Mouse (Mus musculus): ENCODE results near the gene Bmper. TPM values are rescaled to one million over a fixed set of nuclear protein-coding genes. Genes with fewer than 3 reads are reported as not detected.
A peak's percentile ranks its signal among the peaks of the same experiment; 100 is the strongest.

Bmper gene
- polyA plus RNA-seq, 1 experiment from 2014 or later = 17.0 TPM

- H3K36me3 ChIP-seq = no peaks in the 10 kb centered on the region
- WGBS = 81% methylated on average over 3 of the region's 3 CpGs
- no peaks in the 10 kb centered on the region for H3K4me1 ChIP-seq
- no peak overlapping the region for H3K4me2 ChIP-seq (replicated peaks)
- H3K9me3 ChIP-seq = no peaks in the 10 kb centered on the region
- no peak overlapping the region for H3K27ac ChIP-seq (replicated peaks)
- no peaks in the 10 kb centered on the region for H3K27me3 ChIP-seq
- ATAC-seq (replicated peaks) = no peak
- H3K4me3 ChIP-seq = no peak overlapping the region
- H3K9ac ChIP-seq (replicated peaks) = no peak overlapping the region
Observed at GRCm38 (mm10) chr9:23242911-23243310, 20.0 kb downstream of the Bmper start.

GRCm38 (mm10) chr9:23243869-23244268 lies 21.0 kb downstream of the Bmper start:
- Histone ChIP-seq H3K36me3 (no peaks in the 10 kb centered on the region), H3K9ac (replicated peaks) (no peak overlapping the region), H3K27ac (replicated peaks) (no peak overlapping the region), H3K4me3 (no peak overlapping the region), H3K9me3 (no peaks in the 10 kb centered on the region), H3K4me1 (no peaks in the 10 kb centered on the region), H3K27me3 (no peaks in the 10 kb centered on the region), H3K4me2 (replicated peaks) (no peak overlapping the region)
- WGBS = 77% methylated on average over 6 of the region's 6 CpGs
- no peak for ATAC-seq (replicated peaks)

DNA sequence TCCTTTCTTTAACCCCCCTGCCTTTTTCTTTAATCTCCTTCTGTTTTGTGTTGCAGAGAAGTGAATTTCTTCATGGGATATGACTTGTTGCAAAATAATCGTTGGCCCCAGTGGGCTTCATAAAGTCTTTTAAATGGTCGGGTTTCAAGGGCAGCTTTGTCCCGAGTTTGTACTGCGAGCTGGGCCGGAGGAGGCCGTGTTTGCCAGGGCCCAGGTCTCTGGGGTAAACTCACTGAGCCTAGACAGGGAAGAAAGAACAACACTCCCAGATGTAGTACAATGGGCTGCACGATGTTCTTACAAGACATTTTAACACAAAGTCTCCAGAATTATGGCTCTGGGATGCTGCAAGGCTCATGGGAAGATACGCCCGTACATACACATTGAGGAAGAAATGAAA lies 23.5 kb downstream of the Bmper start:
- H3K9ac ChIP-seq (replicated peaks) = no peak overlapping the region
- H3K4me3 ChIP-seq = no peak overlapping the region
- 86% methylated on average over 9 of the region's 9 CpGs for WGBS
- no peaks in the 10 kb centered on the region for H3K27me3 ChIP-seq
- no peak overlapping the region for H3K4me2 ChIP-seq (replicated peaks)
- no peaks in the 10 kb centered on the region for H3K36me3 ChIP-seq
- ATAC-seq (replicated peaks) = no peak
- H3K27ac ChIP-seq (replicated peaks) = no peak overlapping the region
- H3K4me1 ChIP-seq = peaks cover 13% of the 10 kb centered on the region
- no peaks in the 10 kb centered on the region for H3K9me3 ChIP-seq

DNA sequence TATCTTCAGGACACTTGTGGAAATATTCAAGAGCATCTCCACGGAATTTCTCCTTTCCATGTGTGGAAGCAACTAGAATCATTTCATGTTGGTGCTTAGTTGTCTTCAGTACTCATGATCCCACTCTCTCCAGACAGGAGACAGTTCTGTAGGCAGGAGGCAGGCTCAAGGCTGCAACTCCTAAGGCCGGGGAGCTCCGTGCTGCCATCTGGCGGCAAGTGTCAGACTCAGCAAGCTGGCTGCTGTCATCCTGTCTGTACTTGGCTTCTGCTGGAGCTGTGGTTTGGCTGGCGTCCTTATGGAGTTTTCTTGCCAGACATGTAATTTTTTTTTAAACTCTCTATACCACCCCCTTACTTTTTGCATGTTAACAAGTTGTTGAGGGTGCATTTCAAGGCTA lies 27.1 kb downstream of the Bmper start:
- Histone ChIP-seq H3K27ac (replicated peaks) (no peak overlapping the region), H3K9me3 (no peaks in the 10 kb centered on the region), H3K27me3 (no peaks in the 10 kb centered on the region), H3K9ac (replicated peaks) (no peak overlapping the region), H3K36me3 (no peaks in the 10 kb centered on the region), H3K4me2 (replicated peaks) (no peak overlapping the region), H3K4me3 (no peak overlapping the region), H3K4me1 (peaks cover 47% of the 10 kb centered on the region)
- ATAC-seq (replicated peaks) = peak; percentile 84
- 3% methylated on average over 5 of the region's 5 CpGs for WGBS

DNA sequence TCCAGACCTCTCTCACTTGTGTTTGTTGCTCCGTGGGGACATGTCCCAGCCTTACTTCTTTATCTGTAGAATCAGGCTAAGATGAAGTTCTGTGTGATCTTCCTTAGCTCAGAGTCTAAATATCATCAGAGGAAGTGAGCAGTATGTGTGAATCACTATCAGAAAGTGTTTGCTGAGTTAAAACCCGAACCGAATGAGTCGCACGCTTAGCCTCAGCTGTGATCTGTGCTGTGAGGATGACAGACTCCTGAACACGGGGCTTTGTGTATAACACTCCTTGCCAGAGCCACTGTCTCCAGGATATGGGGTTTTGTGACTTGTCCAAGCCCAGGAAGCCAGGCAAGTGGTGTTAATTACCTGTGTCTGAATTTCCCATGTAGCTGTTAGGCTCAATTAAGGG lies 28.1 kb downstream of the Bmper start:
- no peaks in the 10 kb centered on the region for H3K36me3 ChIP-seq
- H3K4me3 ChIP-seq = no peak overlapping the region
- no peaks in the 10 kb centered on the region for H3K27me3 ChIP-seq
- H3K9me3 ChIP-seq = no peaks in the 10 kb centered on the region
- no peak overlapping the region for H3K27ac ChIP-seq (replicated peaks)
- H3K4me1 ChIP-seq = peaks cover 47% of the 10 kb centered on the region
- no peak overlapping the region for H3K4me2 ChIP-seq (replicated peaks)
- WGBS = 70% methylated on average over 6 of the region's 6 CpGs
- no peak overlapping the region for H3K9ac ChIP-seq (replicated peaks)
- ATAC-seq (replicated peaks) = no peak

DNA sequence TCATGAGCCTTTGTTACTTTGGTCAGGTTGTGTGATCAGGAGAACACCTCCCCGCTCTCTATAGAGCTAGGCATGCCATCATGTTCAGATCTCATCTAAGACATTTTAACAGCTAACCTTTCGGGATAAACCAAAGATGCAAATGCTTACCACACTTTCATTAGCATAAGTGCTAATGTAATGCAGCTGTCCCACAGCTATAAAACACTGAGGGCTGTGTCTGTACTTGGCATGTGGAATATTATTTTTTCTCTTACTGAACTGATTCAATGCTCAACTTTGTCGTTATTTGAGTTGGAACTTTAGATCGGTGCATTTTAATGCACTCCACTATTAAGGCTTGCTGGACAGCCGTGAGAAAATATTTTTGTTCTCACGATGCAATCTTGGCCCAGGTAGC lies 30.7 kb downstream of the Bmper start:
- no peaks in the 10 kb centered on the region for H3K27me3 ChIP-seq
- H3K9ac ChIP-seq (replicated peaks) = no peak overlapping the region
- 60% methylated on average over 6 of the region's 6 CpGs for WGBS
- no peak overlapping the region for H3K4me3 ChIP-seq
- H3K4me1 ChIP-seq = peaks cover 47% of the 10 kb centered on the region
- ATAC-seq (replicated peaks) = no peak
- H3K9me3 ChIP-seq = no peaks in the 10 kb centered on the region
- H3K4me2 ChIP-seq (replicated peaks) = no peak overlapping the region
- no peak overlapping the region for H3K27ac ChIP-seq (replicated peaks)
- no peaks in the 10 kb centered on the region for H3K36me3 ChIP-seq

DNA sequence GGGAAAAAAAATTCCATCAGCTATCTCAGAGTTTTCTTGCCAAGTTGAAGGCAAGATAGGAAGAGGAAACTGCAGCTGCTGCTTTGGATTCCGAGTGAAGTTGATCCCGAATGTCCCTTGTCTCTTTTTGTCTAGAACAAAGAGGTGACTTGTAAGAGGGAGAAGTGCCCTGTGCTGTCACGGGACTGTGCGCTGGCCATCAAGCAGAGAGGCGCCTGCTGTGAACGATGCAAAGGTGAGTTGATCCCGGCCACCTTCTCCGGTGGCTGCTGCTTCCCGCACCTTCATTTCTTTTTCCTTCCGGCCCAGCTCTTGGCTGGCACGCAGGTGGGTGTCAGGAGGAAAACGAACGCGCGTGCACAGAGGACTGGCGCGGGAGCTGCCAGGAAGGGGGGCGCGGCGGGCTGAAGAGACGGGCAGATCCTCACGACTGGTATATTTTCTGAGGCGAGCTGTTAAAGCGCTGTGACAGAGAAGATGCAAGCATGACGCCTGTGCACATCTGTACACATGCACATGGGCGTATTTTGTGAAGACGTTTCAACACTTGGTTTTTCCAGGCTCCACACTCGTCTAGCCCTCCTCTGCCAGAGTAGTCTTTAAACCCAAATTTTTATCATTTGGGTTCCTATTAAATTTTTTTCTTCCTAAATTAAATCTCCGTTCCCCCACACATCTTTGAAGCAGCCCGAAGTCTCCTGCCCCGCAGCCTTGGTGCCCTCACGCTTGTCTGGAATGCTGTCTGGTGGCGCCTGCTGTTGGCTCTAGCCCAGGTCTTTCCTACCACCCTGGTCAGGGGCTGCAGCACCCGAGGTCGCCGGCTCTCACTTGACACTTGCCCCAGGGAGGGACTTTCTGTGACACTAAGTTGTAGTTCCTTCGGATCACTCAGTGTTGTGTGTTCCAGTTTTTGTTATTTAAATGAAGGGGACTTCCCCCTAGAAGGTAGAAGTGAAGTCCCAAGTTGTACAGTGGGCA lies 31.6 kb downstream of the Bmper start:
- H3K27me3 ChIP-seq = no peaks in the 10 kb centered on the region
- WGBS = 23% methylated on average over 37 of the region's 37 CpGs
- H3K4me1 ChIP-seq = peaks cover 47% of the 10 kb centered on the region
- H3K9ac ChIP-seq (replicated peaks) = peak overlapping the region; percentile 48
- H3K4me3 ChIP-seq = peak overlapping the region; percentile 38
- H3K9me3 ChIP-seq = 0 out of 2 replicates have a peak, but pooled peaks cover 5% of the 10 kb centered on the region
- H3K27ac ChIP-seq (replicated peaks) = no peak overlapping the region
- H3K36me3 ChIP-seq = peaks cover 5% of the 10 kb centered on the region; the same call in 1 of the 2 replicates
- peak overlapping the region; percentile 57 for H3K4me2 ChIP-seq (replicated peaks)
- peak; percentile 59 for ATAC-seq (replicated peaks)

- H3K27ac ChIP-seq (replicated peaks) = no peak overlapping the region
- no peak overlapping the region for H3K9ac ChIP-seq (replicated peaks)
- peaks cover 5% of the 10 kb centered on the region; the same call in 1 of the 2 replicates for H3K36me3 ChIP-seq
- no peaks in the 10 kb centered on the region for H3K27me3 ChIP-seq
- peaks cover 40% of the 10 kb centered on the region for H3K4me1 ChIP-seq
- no peak for ATAC-seq (replicated peaks)
- H3K9me3 ChIP-seq = 0 out of 2 replicates have a peak, but pooled peaks cover 5% of the 10 kb centered on the region
- WGBS = 75% methylated on average over 2 of the region's 2 CpGs
- no peak overlapping the region for H3K4me2 ChIP-seq (replicated peaks)
- H3K4me3 ChIP-seq = no peak overlapping the region
Observed at GRCm38 (mm10) chr9:23255841-23256240, 33.0 kb downstream of the Bmper start.

- Histone ChIP-seq H3K4me1 (peaks cover 33% of the 10 kb centered on the region), H3K9me3 (0 out of 2 replicates have a peak, but pooled peaks cover 5% of the 10 kb centered on the region), H3K27ac (replicated peaks) (no peak overlapping the region), H3K36me3 (peaks cover 5% of the 10 kb centered on the region; the same call in 1 of the 2 replicates), H3K27me3 (no peaks in the 10 kb centered on the region), H3K9ac (replicated peaks) (no peak overlapping the region), H3K4me3 (no peak overlapping the region), H3K4me2 (replicated peaks) (no peak overlapping the region)
- 89% methylated on average over 2 of the region's 2 CpGs for whole genome bisulfite sequencing
- no peak for ATAC-seq (replicated peaks)
Observed at GRCm38 (mm10) chr9:23256576-23256975, 33.7 kb downstream of the Bmper start.

GRCm38 (mm10) chr9:23261834-23262233 lies 39.0 kb downstream of the Bmper start:
- Histone ChIP-seq H3K4me1 (no peaks in the 10 kb centered on the region), H3K9me3 (0 out of 2 replicates have a peak, but pooled peaks cover 5% of the 10 kb centered on the region), H3K4me3 (no peak overlapping the region), H3K27ac (replicated peaks) (no peak overlapping the region), H3K27me3 (no peaks in the 10 kb centered on the region), H3K36me3 (peaks cover 5% of the 10 kb centered on the region; the same call in 1 of the 2 replicates), H3K4me2 (replicated peaks) (no peak overlapping the region), H3K9ac (replicated peaks) (no peak overlapping the region)
- no peak for ATAC-seq (replicated peaks)
- WGBS = 93% methylated on average over 3 of the region's 3 CpGs

GRCm38 (mm10) chr9:23262851-23263250 lies 40.0 kb downstream of the Bmper start:
- WGBS = 82% methylated on average over 7 of the region's 7 CpGs
- H3K36me3 ChIP-seq = peaks cover 5% of the 10 kb centered on the region; the same call in 1 of the 2 replicates

GRCm38 (mm10) chr9:23264471-23264870 lies 41.6 kb downstream of the Bmper start:
- 61% methylated on average over 4 of the region's 4 CpGs for WGBS
- H3K4me2 ChIP-seq (replicated peaks) = no peak overlapping the region
- H3K9me3 ChIP-seq = no peaks in the 10 kb centered on the region
- no peak overlapping the region for H3K27ac ChIP-seq (replicated peaks)
- no peak overlapping the region for H3K4me3 ChIP-seq
- no peak for ATAC-seq (replicated peaks)
- H3K9ac ChIP-seq (replicated peaks) = no peak overlapping the region
- H3K4me1 ChIP-seq = peaks cover 5% of the 10 kb centered on the region; the same call in 1 of the 2 replicates
- H3K36me3 ChIP-seq = no peaks in the 10 kb centered on the region
- no peaks in the 10 kb centered on the region for H3K27me3 ChIP-seq

More at GRCm38 (mm10) chr9:23262851-23263250, 40.0 kb downstream of the Bmper start:
- Histone ChIP-seq H3K4me1 (no peaks in the 10 kb centered on the region), H3K9ac (replicated peaks) (no peak overlapping the region), H3K9me3 (0 out of 2 replicates have a peak, but pooled peaks cover 5% of the 10 kb centered on the region), H3K27ac (replicated peaks) (no peak overlapping the region), H3K27me3 (no peaks in the 10 kb centered on the region), H3K4me2 (replicated peaks) (no peak overlapping the region), H3K4me3 (no peak overlapping the region)
- ATAC-seq (replicated peaks) = no peak
